Mouse (Mus musculus) limb, embryonic 10.5 days (tissue): ENCODE results near the gene Gigyf1. TPM values are rescaled to one million over a fixed set of nuclear protein-coding genes. Genes with fewer than 3 reads are reported as not detected.
A peak's percentile ranks its signal among the peaks of the same experiment; 100 is the strongest.

ENCODE experiments used
- DNase-seq: peaks from one replicate; pipeline ENCODE4 v3.0.0-alpha.2; 2017; ENCODE audit warnings: low spot score
- H3K27ac ChIP-seq: fragments of 300-500 bp; sonication (generic); 2 replicates; pipeline ENCODE4 v1.5.1; 2016; ENCODE audit warnings: mild to moderate bottlenecking
- H3K27me3 ChIP-seq: fragments of 300-500 bp; sonication (generic); 2 replicates; pipeline ENCODE4 v1.6.1; 2016; ENCODE audit warnings: low read depth, mild to moderate bottlenecking; ENCODE audit not compliant: poor library complexity, severe bottlenecking
- H3K36me3 ChIP-seq: fragments of 300-500 bp; sonication (generic); 2 replicates; pipeline ENCODE4 v1.6.1; 2016; ENCODE audit warnings: mild to moderate bottlenecking, moderate library complexity
- H3K4me1 ChIP-seq: fragments of 300-500 bp; sonication (generic); 2 replicates; pipeline ENCODE4 v1.6.1; 2016
- H3K4me3 ChIP-seq: fragments of 300-500 bp; sonication (generic); 2 replicates; pipeline ENCODE4 v1.5.1; 2016; ENCODE audit warnings: mild to moderate bottlenecking, moderate library complexity
- H3K9me3 ChIP-seq: fragments of 300-500 bp; sonication (generic); replicated peaks from 2 replicates; pipeline ENCODE4 v1.6.1; 2016; ENCODE audit warnings: mild to moderate bottlenecking
- WGBS: fragments of 180-500 bp; shearing (Covaris S2); methylation state at CpG from one replicate; pipeline ENCODE4 v1.1.7; 2016; 5-methylcytosine and 5-hydroxymethylcytosine counted together
- polyA plus RNA-seq: library from polyadenylated mRNA; unstranded; fragments of >200 nt; fragmentation: Nextera tagmentation; extraction: Ambion mirVana; gene quantifications from 2 replicates; pipeline ENCODE4 v1.2.1, GENCODE M21; 2016

Gigyf1 gene
- polyA plus RNA-seq, 1 experiment from 2014 or later, result 14.6 TPM

GRCm38 (mm10) chr5:137545596-137545995 is 27.2 kb downstream of the Gigyf1 start:
- Histone ChIP-seq H3K9me3 (no peaks in the 10 kb centered on the region), H3K27me3 (no peaks in the 10 kb centered on the region), H3K4me1 (no peaks in the 10 kb centered on the region), H3K4me3 (no peak overlapping the region), H3K27ac (no peak overlapping the region), H3K36me3 (no peaks in the 10 kb centered on the region)
- no peak for DNase-seq
- WGBS, result 82% methylated on average over 4 of the region's 4 CpGs

GRCm38 (mm10) chr5:137549840-137550239 is 31.5 kb downstream of the Gigyf1 start:
- Histone ChIP-seq H3K36me3 (no peaks in the 10 kb centered on the region), H3K27me3 (peaks cover 16% of the 10 kb centered on the region), H3K27ac (no peak overlapping the region), H3K4me1 (peaks cover 8% of the 10 kb centered on the region; the same call in 1 of the 2 replicates), H3K4me3 (no peak overlapping the region), H3K9me3 (no peaks in the 10 kb centered on the region)
- WGBS, result 94% methylated on average over 2 of the region's 2 CpGs
- no peak for DNase-seq

- H3K4me1 ChIP-seq, result peaks cover 8% of the 10 kb centered on the region; the same call in 1 of the 2 replicates
- H3K4me3 ChIP-seq, result no peak overlapping the region
- no peaks in the 10 kb centered on the region for H3K36me3 ChIP-seq
- DNase-seq, result no peak
- H3K27me3 ChIP-seq, result peaks cover 19% of the 10 kb centered on the region
- no peak overlapping the region for H3K27ac ChIP-seq
- H3K9me3 ChIP-seq, result no peaks in the 10 kb centered on the region
- WGBS, result 81% methylated on average over 5 of the region's 5 CpGs
Measured at GRCm38 (mm10) chr5:137551119-137551518, 32.8 kb downstream of the Gigyf1 start.

- H3K27me3 ChIP-seq, result peaks cover 19% of the 10 kb centered on the region
- peak overlapping the region; percentile 23 for H3K4me3 ChIP-seq
- no peaks in the 10 kb centered on the region for H3K36me3 ChIP-seq
- no peak for DNase-seq
- H3K9me3 ChIP-seq, result no peaks in the 10 kb centered on the region
- H3K4me1 ChIP-seq, result peaks cover 8% of the 10 kb centered on the region; the same call in 1 of the 2 replicates
- H3K27ac ChIP-seq, result no peak overlapping the region
- 30% methylated on average over 6 of the region's 6 CpGs for WGBS
Measured at GRCm38 (mm10) chr5:137553000-137553399, 34.7 kb downstream of the Gigyf1 start.

- no peak within 1 kb of the TSS for H3K27ac ChIP-seq
- 2% methylated on average over 37 of the region's 37 CpGs for WGBS
Measured at GRCm38 (mm10) chr5:137553411-137553837, 35.1 kb downstream of the Gigyf1 start, which contains the start of gene Actl6b. Gene Actl6b, plus strand, starts transcription at chr5:137553517.

GRCm38 (mm10) chr5:137553898-137554297 is 35.5 kb downstream of the Gigyf1 start:
- H3K36me3 ChIP-seq, result no peaks in the 10 kb centered on the region
- H3K9me3 ChIP-seq, result no peaks in the 10 kb centered on the region
- H3K27ac ChIP-seq, result no peak overlapping the region
- peaks cover 8% of the 10 kb centered on the region; the same call in 1 of the 2 replicates for H3K4me1 ChIP-seq
- WGBS, result 47% methylated on average over 11 of the region's 11 CpGs
- peaks cover 19% of the 10 kb centered on the region for H3K27me3 ChIP-seq
- DNase-seq, result no peak
- H3K4me3 ChIP-seq, result peak overlapping the region; percentile 23; the same call in 1 of the 2 replicates

More at GRCm38 (mm10) chr5:137553411-137553837, 35.1 kb downstream of the Gigyf1 start, which contains the start of gene Actl6b:
- Histone ChIP-seq H3K4me1 (peaks cover 8% of the 10 kb centered on the region; the same call in 1 of the 2 replicates), H3K4me3 (peak within 1 kb of the TSS; percentile 23), H3K36me3 (no peaks in the 10 kb centered on the region), H3K9me3 (no peaks in the 10 kb centered on the region), H3K27me3 (peaks cover 19% of the 10 kb centered on the region)
- peak; percentile 91 for DNase-seq

- no peaks in the 10 kb centered on the region for H3K27me3 ChIP-seq
- H3K4me3 ChIP-seq, result no peak overlapping the region
- 71% methylated on average over 6 of the region's 6 CpGs for WGBS
- H3K36me3 ChIP-seq, result no peaks in the 10 kb centered on the region
- no peak overlapping the region for H3K27ac ChIP-seq
- H3K9me3 ChIP-seq, result no peaks in the 10 kb centered on the region
- DNase-seq, result no peak
- H3K4me1 ChIP-seq, result no peaks in the 10 kb centered on the region
Measured at GRCm38 (mm10) chr5:137561556-137561955, 43.2 kb downstream of the Gigyf1 start.

- no peak for DNase-seq
- no peaks in the 10 kb centered on the region for H3K4me1 ChIP-seq
- H3K27ac ChIP-seq, result no peak overlapping the region
- H3K36me3 ChIP-seq, result no peaks in the 10 kb centered on the region
- no peaks in the 10 kb centered on the region for H3K9me3 ChIP-seq
- H3K27me3 ChIP-seq, result 0 out of 2 replicates have a peak, but pooled peaks cover 7% of the 10 kb centered on the region
- H3K4me3 ChIP-seq, result no peak overlapping the region
- 75% methylated on average over 10 of the region's 10 CpGs for WGBS
Measured at GRCm38 (mm10) chr5:137562965-137563364, 44.6 kb downstream of the Gigyf1 start.

GRCm38 (mm10) chr5:137565744-137566143 is 47.4 kb downstream of the Gigyf1 start:
- 0 out of 2 replicates have a peak, but pooled peaks cover 7% of the 10 kb centered on the region for H3K27me3 ChIP-seq
- no peaks in the 10 kb centered on the region for H3K9me3 ChIP-seq
- H3K4me3 ChIP-seq, result no peak overlapping the region
- no peaks in the 10 kb centered on the region for H3K36me3 ChIP-seq
- 78% methylated on average over 6 of the region's 6 CpGs for WGBS
- DNase-seq, result no peak
- H3K4me1 ChIP-seq, result peaks cover 8% of the 10 kb centered on the region; the same call in 1 of the 2 replicates
- no peak overlapping the region for H3K27ac ChIP-seq

- no peak overlapping the region for H3K27ac ChIP-seq
- no peak overlapping the region for H3K4me3 ChIP-seq
- no peaks in the 10 kb centered on the region for H3K9me3 ChIP-seq
- no peak for DNase-seq
- no peaks in the 10 kb centered on the region for H3K36me3 ChIP-seq
- H3K27me3 ChIP-seq, result 0 out of 2 replicates have a peak, but pooled peaks cover 7% of the 10 kb centered on the region
- peaks cover 8% of the 10 kb centered on the region; the same call in 1 of the 2 replicates for H3K4me1 ChIP-seq
- 94% methylated on average over 5 of the region's 5 CpGs for WGBS
Measured at GRCm38 (mm10) chr5:137566416-137566815, 48.1 kb downstream of the Gigyf1 start.

- H3K27ac ChIP-seq, result no peak overlapping the region
- WGBS, result 88% methylated on average over 8 of the region's 8 CpGs
- H3K4me3 ChIP-seq, result no peak overlapping the region
- no peaks in the 10 kb centered on the region for H3K36me3 ChIP-seq
- peaks cover 8% of the 10 kb centered on the region; the same call in 1 of the 2 replicates for H3K4me1 ChIP-seq
- no peaks in the 10 kb centered on the region for H3K9me3 ChIP-seq
- H3K27me3 ChIP-seq, result peaks cover 8% of the 10 kb centered on the region; the same call in 1 of the 2 replicates
- DNase-seq, result no peak
Measured at GRCm38 (mm10) chr5:137568223-137568798, 50.0 kb downstream of the Gigyf1 start.

GRCm38 (mm10) chr5:137569031-137569430 is 50.7 kb downstream of the Gigyf1 start:
- Histone ChIP-seq H3K4me1 (peaks cover 8% of the 10 kb centered on the region; the same call in 1 of the 2 replicates), H3K9me3 (no peaks in the 10 kb centered on the region), H3K27me3 (peaks cover 15% of the 10 kb centered on the region), H3K27ac (no peak overlapping the region), H3K36me3 (no peaks in the 10 kb centered on the region), H3K4me3 (no peak overlapping the region)
- 65% methylated on average over 12 of the region's 12 CpGs for WGBS
- DNase-seq, result no peak

- DNase-seq, result no peak
- H3K27ac ChIP-seq, result no peak within 1 kb of the TSS; the same call in 1 of the 2 replicates
- H3K4me1 ChIP-seq, result peaks cover 13% of the 10 kb centered on the region
Measured at GRCm38 (mm10) chr5:137569665-137570064, 51.3 kb downstream of the Gigyf1 start, which contains the start of gene Tfr2. Gene Tfr2, plus strand, starts transcription at chr5:137569840.

More at GRCm38 (mm10) chr5:137569665-137570064, 51.3 kb downstream of the Gigyf1 start, which contains the start of gene Tfr2:
- no peaks in the 10 kb centered on the region for H3K9me3 ChIP-seq
- H3K27me3 ChIP-seq, result peaks cover 22% of the 10 kb centered on the region
- WGBS, result 30% methylated on average over 9 of the region's 9 CpGs
- H3K36me3 ChIP-seq, result no peaks in the 10 kb centered on the region
- H3K4me3 ChIP-seq, result no peak within 1 kb of the TSS
